Mouse (Mus musculus) adrenal gland, postnatal 25 days (tissue): ENCODE measurements at regions not wholly inside any gene's neighbourhood (a gene's known extent, or its start where the extent isn't known, plus 50 kb on each side); places are given as distances from the start of the nearest gene placed in this dataset.

ENCODE experiments used
- DNase-seq: peaks from one replicate; pipeline ENCODE4 v3.0.0; 2021; ENCODE audit warnings: mixed read lengths
- microRNA-seq, 2 experiments: library from miRNA; unstranded; fragments of <30 nt; microRNA quantifications; one replicate each; pipeline ENCODE4 v1.2.0; 2021

DNA sequence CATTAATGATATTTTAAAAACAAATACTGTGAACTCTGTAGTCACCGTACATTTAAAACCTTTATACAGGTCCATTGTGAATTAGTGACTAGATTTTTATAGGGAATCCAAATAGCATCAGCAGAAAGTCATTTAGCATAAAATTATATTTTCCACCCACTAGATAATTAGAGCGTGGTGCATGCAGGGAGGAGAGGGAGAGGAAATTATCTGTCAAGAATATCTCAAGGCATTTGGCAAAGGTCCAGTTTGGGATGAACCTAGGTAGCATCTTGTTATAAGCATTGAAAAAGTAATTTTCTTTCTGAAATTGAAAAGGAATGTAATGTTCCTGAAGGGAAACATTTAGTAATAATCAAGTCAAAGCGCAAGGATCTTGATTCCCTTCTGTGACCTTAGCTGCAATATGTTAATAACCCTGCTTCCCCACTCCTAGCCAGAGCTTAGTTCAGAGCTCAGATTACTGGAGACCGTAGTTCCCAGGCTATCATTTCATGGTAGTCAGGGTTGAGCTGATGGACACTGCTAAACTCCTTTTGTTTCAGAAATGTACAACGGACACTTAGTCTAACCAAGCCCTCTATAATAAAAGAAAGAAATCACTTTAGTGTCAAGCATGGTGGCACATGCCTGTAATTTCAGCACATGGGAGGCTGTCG is 200.8 kb upstream of the Slc39a10 start:
- no peak for DNase-seq

DNA sequence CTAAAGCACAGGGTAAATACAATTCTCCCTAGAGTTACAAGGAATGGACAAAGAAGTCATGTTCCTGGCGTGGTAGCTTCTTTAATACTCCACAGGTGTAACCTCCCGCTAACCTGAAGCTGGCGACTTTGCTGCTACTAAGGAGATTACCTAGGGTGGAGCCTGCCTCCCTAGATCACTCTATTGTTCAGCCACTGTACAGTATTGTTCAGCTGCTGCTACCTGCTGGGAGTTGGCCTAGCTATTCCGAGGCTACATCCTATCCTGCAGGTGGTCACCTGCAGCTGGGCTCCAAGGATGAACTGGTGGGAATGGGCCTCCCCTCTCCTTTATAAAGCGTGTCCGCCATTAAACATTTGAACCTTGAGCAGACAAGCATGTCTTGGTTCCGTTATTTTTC is 183.8 kb upstream of the Slc39a10 start:
- DNase-seq = no peak

DNA sequence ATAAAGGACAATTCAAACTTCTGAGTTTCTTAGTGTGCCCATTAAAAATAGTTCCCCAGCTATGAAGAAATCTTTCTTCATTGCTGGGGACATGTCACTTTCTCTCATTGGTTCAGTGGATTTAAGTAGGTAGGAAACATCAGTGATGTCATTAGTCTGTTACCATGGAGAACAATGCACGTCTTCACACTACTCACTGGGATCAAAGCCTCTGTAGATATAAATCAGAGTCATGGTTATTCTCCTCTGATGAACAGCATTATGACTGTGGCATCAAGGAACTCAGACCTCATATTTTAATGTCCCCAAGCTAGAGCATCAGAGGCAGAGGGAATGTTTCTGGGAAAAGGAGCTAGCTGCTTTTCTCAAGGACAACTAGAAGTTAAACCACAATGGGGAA is 165.5 kb upstream of the Slc39a10 start:
- no peak for DNase-seq

DNA sequence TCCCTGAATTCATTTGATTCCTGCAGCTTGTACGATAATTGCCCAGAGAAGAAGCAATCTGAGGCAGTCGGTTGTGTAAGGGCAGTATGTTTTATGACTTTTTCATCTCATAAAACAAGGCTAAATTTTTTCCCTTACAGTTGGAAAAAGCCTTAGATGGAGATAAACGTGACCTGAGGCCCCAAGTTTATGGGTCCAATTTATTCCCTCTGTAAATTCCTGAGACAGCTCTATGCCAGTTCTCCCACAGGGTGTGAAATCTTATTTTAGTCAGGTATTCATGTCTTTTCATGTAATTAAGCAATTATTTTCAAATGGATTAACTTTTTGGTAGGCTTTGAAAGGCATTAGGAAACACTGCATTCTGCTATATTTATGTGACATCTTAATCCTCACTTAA is 164.7 kb upstream of the Slc39a10 start:
- no peak for DNase-seq

DNA sequence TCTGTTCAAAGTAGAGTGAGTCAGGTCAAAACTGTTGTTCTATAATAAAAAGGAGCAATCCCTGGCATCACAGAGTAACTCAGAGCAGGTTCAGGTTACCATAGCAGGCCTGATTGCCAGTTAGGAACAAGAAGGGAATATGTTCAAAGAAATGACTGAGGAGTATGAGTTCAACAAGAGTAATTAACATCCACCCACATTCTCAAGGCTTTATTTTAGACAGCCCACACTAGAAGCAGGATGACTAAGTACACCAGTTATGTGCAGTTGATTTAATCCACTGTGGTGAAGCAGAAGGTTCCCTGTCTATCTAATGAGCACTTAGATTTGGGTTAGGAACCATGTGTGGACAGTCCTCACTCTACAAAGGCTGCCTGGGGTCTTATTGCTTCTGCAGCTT is 158.5 kb upstream of the Slc39a10 start:
- no peak for DNase-seq

DNA sequence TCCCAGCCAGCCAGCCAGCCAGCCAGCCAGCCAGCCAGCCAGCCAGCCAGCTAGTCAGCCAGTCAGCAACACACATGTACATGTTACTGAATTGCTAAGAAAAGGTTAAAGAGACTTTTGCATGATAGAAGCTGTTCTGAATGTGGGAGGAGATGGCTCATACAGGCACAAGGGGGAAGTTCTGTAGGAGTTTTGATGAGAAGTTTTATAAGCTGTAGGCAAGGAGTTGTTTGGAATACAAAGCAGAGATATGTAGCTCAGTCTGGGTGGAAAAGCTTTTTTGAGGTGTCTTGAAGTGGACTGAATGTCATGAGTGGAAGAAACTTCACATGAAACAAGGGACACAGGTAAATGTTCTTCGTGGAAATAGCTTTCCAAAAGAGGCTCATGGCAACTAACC is 157.8 kb upstream of the Slc39a10 start:
- DNase-seq = no peak

DNA sequence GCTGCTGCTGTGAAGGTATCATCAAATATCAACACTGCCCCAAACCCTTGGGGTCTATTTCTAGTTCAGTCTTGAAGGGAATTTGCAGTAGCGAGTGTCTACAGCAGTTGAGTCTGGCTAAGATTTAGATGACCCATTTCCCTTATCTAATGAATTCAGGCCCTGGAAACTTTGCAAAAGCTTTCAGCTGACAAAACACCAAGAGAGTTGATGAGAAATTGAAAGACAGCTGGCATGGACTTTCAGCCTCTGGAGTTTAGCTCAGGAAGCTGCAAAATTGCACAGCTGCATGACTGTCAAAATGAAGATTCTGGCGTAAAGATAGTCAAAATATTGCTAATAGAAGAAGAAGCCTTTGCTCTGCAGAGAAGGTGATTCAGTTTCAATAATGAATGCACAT is 144.9 kb upstream of the Slc39a10 start:
- DNase-seq = no peak

DNA sequence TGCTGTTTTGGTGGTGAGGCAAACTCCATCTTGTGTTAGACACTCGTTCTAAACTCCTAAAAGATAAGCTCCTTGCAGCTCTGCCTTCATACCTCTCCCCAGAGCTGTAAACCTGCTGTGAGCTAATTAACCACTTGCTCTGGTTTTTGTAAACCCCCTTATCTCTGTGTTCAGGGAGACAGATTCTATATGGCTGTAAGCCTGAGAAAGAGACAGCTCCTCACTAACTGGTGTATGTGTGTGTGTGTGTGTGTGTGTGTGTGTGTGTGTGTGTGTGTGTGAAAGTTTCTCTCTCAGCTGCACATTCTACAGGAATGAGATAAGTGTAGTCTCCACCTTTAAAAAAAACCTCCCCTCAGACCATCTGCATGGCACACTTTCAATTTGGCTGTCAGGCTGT is 126.7 kb upstream of the Slc39a10 start:
- no peak for DNase-seq

DNA sequence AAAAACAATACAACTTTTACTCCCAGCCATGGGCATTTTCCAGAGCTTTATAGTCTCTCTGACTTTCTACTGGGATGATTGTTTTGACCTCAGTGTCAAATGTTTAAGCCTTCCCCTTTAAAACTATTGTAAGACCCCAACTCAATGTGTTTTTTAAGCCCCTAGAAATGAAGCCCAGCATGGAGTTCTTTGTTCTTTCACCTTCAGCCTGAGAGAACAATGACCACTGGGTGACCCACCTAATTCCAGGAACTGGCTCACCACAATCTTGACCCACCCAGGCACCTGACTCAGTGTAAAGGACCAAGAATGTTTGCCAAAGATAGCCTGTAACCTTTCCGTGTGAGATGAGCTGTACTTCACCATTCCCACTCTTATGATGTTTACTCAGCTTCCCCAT is 121.9 kb upstream of the Slc39a10 start:
- no peak for DNase-seq

DNA sequence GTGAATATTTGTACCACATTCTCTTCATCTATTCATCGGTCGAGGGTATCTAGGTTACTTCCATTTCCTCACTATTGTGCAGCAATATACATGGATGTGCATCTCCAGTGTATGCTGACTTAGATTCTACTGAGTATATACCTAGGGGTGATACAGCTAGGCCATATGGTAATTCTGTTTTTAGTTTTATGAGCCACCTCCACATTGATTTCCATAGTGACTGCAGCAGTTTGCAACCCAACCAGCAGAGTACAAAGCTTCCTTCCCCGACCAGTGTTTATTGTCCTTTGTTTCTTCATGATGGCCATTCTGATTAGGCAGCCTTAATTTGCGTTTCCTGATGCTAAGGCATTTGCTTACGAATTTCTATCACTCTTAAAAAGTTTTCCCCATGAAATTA is 111.1 kb upstream of the Slc39a10 start:
- no peak for DNase-seq

DNA sequence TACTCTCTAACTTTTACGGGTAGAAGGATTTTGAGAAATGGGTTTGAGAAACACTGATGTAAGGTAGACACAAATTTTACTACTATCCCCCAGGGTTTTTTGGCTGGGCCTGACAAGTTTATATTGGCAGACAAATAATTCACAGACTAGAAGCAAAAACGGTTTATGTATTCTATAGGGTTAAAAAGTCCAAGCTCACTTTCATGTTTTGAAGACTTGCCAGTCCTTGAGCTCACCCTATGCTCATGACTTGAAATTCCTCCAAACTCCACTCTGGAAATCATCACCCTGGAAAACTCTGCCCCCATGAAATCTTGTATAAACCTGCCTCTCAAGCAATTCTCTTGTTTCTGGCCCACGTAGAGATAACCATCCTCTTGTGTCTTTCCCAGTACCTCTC is 106.7 kb upstream of the Slc39a10 start:
- no peak for DNase-seq

DNA sequence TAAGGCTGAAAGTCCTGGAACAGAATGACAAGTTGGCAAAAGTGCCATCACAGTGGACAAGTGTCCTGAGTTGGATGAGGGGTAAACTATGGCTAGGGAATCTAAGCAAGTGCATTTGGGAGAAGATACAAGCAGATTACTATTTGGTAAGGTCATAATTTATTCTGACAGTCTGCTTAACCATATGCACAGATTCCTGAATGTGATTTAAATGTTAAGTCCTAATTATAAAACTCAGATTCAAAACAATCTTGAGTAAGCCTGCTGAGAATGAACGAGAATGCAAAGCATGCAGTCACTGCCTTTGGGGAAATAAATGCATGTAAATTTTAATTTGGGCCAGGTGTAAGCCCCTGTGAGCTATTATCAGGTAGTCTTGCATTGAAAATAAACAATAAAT is 93.3 kb upstream of the Slc39a10 start:
- no peak for DNase-seq

DNA sequence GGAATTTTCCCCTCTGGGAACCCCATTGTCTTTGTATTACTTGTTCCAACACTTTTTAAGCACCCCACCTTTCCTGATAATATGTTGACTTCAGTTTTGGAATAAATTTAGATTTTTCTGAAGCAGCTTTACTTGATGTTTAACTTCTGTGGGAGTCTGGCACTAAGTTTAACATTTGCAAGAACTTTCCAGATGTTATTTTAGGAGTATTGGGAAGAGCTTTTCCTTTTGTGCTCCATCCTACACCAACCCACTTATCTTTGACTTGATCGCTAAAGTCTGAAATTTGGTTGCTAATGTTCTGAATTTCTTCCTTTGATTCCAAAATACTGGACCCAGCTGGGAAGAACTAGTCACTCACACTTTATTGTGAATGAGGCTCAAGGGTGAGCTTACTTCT is 90.4 kb upstream of the Slc39a10 start:
- DNase-seq = no peak

DNA sequence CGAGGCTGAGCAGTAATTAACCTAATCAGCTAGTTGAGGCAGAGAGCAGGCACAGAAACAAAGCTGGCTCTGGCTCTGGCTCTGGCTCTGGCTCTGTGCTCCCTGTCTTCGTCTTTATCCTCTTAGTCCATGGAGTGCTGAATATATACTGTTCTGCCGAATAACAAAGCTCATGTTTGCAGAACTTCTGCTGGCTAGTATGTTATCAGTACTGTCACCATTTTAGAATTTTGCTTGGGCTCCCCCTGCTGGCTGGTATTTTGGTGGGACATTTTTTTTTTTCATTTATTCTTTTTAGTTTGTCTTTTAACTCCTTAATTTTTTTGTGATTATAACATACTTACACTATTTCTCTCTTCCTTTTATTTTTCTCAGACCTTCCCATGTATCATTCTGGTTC is 77.8 kb upstream of the Slc39a10 start:
- peak; percentile 60 for DNase-seq

DNA sequence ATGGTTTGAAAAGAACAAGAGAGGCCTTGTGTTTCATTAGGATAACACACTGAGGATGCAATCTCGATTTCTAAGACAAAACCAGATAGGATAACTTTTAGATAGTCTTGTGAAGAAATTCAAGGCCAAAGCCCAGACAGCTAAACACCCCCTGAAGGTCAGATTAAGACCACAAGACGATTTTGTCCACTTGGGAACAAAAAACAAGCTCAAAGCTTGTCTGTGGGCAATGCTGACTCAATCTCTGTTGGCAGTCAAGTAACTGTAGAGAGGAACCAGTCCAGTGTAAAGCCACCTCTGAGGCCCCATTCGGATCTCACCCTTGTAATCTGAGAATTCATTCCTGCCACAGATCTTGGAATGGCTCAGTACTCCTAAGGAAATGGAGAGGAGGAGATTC is 75.7 kb upstream of the Slc39a10 start:
- DNase-seq = no peak

DNA sequence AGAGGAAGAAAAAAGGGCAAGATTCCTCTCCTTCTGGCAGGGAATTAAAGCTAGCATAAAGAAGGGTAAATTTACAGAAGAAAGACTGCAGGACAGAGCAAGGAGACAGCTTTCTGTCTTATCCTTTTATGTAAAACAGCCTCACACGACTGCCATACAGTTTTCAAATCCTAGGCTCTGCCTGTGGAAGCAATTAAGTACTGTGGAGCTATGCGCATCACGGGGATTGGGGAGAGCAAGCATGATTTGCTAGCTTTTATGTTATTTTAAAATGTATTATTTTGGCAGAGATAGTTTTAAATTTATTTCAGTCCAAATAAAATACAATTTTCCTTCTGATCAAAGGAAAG is 74.2 kb upstream of the Slc39a10 start:
- no peak for DNase-seq

DNA sequence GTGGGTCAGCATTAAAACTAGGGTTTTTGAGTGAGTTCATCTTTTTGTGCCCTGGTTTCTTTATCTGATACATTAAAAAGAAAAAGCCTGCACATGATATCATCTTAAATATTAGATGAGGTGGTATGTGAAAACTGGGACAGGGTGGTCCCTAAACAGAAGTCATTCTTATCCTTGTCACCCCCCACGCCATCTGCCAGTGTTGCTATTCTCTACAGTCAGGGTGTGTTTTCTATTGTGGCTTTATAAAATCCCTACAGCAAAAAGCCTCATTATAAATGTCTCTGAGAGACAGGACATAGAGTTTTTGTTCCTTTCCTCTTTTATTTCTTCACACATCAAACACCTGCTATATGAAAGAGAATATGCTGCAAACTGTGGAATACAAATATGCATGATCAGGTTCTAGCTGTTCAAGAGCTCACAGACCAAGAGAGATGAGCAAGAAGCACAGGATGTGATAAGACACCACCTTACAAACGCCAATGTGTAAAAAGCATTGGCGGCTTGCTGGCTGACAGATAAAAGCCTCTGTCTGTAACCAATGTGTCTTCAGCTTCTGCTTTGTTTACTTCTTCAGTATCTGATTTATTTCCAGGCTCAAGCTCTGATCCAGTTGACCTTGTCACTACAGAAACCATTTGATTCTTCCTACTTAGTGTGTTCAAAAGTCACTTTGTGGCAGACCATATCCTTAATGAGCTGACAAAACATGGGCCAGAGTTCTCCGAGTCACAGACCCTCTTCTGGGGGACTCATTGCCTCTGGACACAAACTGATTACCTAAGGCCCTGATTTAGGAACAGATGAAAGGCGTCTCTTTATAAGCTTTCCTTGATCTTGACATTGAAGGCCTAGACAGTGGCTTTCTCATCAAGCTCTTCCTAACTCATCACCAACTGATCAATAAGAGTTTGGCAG is 73.6 kb upstream of the Slc39a10 start:
- no peak for DNase-seq

DNA sequence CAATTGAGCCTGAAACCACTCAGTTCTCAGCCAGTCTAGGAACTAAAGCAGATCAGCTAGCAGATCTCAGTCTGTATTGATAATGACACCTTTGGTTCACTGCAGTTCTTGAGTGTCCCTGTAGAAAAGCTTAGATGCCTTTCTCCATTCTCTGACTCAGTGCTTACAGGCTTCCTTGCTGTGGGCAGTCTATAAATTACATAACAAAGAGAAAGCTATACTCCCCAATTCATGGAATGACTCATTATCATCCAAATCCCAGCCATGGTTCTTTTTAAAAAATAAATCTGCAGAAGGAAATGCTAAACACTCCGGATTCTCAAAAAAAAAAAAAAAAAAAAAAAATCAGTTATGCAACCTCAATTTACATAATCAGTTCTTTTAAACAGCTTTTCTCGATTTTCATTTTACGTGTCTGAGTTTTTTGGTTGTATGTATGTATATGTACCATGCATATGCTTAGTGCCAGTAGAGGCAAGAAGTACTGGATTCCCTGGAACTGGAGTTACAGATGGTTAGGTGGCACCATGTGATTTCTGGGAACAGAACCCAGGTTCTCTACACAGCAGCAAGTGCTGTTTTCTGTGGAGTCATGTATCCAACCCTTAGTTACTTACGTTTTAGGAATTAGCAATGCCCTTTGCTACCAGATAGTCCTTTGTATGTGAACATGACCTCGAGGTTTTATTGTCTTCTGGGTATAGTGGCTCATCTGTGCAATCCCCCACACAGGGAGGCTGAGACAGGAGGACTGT is 71.5 kb upstream of the Slc39a10 start:
- DNase-seq = no peak

Small RNAs in the stretch of these regions (microRNA-seq; reads per million reads assigned to microRNA genes)
- gene Mir6350 = 0 reads per million in 2 experiments
